Mouse (Mus musculus) hindbrain, postnatal 0 days (tissue): ENCODE measurements at regions not wholly inside any gene's neighbourhood (a gene's known extent, or its start where the extent isn't known, plus 50 kb on each side); places are given as distances from the start of the nearest gene placed in this dataset.

ENCODE experiments used
- ATAC-seq: fragments of 200-750 bp; cut with Nextera tagmentation; 2 replicates; pipeline ENCODE4 v1.8.0; 2017; ENCODE audit warnings: mild to moderate bottlenecking, moderate TSS enrichment, moderate library complexity
- DNase-seq: peaks from one replicate; pipeline ENCODE4 v3.0.0-alpha.2; 2015; ENCODE audit warnings: low spot score
- H3K27ac ChIP-seq: fragments of 300-500 bp; sonication (generic); 2 replicates; pipeline ENCODE4 v1.5.1; 2014; ENCODE audit warnings: mild to moderate bottlenecking
- H3K27me3 ChIP-seq: fragments of 300-500 bp; sonication (generic); 2 replicates; pipeline ENCODE4 v1.6.1; 2014; ENCODE audit warnings: low read length, mixed read lengths; ENCODE audit not compliant: insufficient read depth
- H3K36me3 ChIP-seq: fragments of 300-500 bp; sonication (generic); 2 replicates; pipeline ENCODE4 v1.6.1; 2014; ENCODE audit warnings: low read length, mixed read lengths; ENCODE audit not compliant: insufficient read depth
- H3K4me1 ChIP-seq: fragments of 300-500 bp; sonication (generic); 2 replicates; pipeline ENCODE4 v1.6.1; 2014; ENCODE audit warnings: antibody characterized with exemption, low read length, mixed read lengths; ENCODE audit not compliant: insufficient read depth
- H3K4me2 ChIP-seq: fragments of 300-500 bp; sonication (generic); 2 replicates; pipeline ENCODE4 v1.6.1; 2014; ENCODE audit warnings: low read depth, mild to moderate bottlenecking, low read length, moderate library complexity, mixed read lengths
- H3K4me3 ChIP-seq: fragments of 300-500 bp; sonication (generic); 2 replicates; pipeline ENCODE4 v1.5.1; 2014; ENCODE audit warnings: low read length
- H3K9ac ChIP-seq: fragments of 300-500 bp; sonication (generic); replicated peaks from 2 replicates; pipeline ENCODE4 v1.6.1; 2014; ENCODE audit warnings: mild to moderate bottlenecking, low read length, moderate library complexity, mixed read lengths
- H3K9me3 ChIP-seq: fragments of 300-500 bp; sonication (generic); 2 replicates; pipeline ENCODE4 v1.6.1; 2016; ENCODE audit warnings: low read length, mixed read lengths
- CTCF ChIP-seq: IDR thresholded peaks from 2 replicates; pipeline ENCODE4 v1.5.1; 2016; ENCODE audit warnings: antibody characterized with exemption, control low read depth, low read depth
- WGBS: fragments of 180-500 bp; shearing (Covaris S2); extraction: QIAGEN DNeasy Blood & Tissue Kit; methylation state at CpG from one replicate; pipeline ENCODE4 v1.1.7; 2014; 5-methylcytosine and 5-hydroxymethylcytosine counted together

DNA sequence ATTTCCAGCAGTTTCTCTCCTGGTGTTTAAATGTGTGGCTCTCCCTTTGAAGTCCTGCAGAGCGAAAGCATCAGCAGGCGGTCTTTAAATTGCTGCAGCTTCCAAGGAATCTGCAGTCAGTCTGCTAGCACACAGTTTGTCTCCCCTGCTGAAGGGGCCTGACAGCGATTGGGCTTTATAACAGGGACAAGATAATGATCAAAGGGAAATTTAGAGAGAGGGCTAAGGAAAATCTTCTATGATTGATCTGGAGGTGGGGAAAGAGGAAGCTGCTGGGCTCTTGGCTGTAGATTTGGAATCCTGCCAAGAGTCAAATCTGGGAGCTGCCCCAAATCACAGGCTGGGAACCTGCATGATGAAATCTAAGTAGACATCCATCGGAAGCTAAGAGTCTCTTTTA lies 1348.8 kb downstream of the Gsdmc2 start:
- Histone ChIP-seq H3K9ac (no peak overlapping the region), H3K27me3 (no peaks in the 10 kb centered on the region), H3K4me1 (peaks cover 6% of the 10 kb centered on the region; the same call in 1 of the 2 replicates), H3K27ac (no peak overlapping the region), H3K9me3 (no peaks in the 10 kb centered on the region), H3K36me3 (no peaks in the 10 kb centered on the region), H3K4me2 (0 out of 2 replicates have a peak overlapping the region, but pooled peaks have one; percentile 1), H3K4me3 (no peak overlapping the region)
- ATAC-seq (0 out of 2 replicates have a peak, but pooled peaks have one; percentile 7), DNase-seq (peak; percentile 70)
- WGBS: 14% methylated on average over 4 of the region's 4 CpGs
- no peak for TF ChIP-seq CTCF

DNA sequence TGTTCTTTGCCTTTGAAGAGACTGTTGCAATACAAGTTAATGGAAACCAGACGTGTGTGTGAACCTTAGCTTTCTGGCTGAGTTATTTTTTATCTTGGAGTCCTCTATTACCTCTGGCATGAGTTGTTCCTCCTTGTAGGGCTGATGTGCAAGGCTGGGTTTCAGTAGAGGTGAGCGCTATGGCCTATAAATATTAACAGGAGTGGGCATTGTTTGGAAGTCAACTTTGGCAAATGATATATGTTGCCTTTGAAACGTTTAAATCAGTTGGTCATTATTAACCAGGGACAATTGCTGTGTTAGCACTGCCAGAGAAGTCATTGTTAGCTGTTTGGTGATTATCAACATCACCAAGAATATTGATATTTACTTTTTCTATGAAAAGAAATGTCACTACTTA lies 1352.6 kb downstream of the Gsdmc2 start:
- Histone ChIP-seq H3K4me3 (no peak overlapping the region), H3K9me3 (no peaks in the 10 kb centered on the region), H3K4me1 (peaks cover 6% of the 10 kb centered on the region; the same call in 1 of the 2 replicates), H3K27ac (no peak overlapping the region), H3K9ac (no peak overlapping the region), H3K4me2 (no peak overlapping the region), H3K27me3 (no peaks in the 10 kb centered on the region), H3K36me3 (no peaks in the 10 kb centered on the region)
- ATAC-seq (no peak), DNase-seq (no peak)
- TF ChIP-seq CTCF: no peak
- 69% methylated on average over 3 of the region's 3 CpGs for WGBS

DNA sequence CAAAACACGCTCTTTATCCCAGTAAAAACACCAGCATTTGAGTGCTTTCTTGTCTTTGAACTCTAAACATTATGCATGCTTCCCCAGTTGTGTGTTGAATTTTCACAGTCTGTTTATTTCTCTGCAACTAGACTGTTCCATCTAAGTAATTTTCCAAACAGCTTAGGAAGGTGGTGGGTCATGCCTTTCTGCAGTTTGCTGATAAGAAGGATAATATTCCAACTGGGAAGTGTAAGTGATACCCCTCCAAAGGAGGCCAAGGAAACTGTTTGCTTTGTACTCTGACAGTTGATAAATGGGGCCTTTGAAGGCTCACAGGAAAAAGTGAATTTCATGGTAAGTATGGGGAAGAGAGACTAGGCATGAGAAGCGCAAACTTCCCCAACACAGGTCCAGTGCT lies 1354.4 kb downstream of the Gsdmc2 start:
- no peak overlapping the region for H3K9ac ChIP-seq
- ATAC-seq (no peak), DNase-seq (no peak)
- H3K9me3 ChIP-seq: no peaks in the 10 kb centered on the region
- no peaks in the 10 kb centered on the region for H3K4me1 ChIP-seq
- H3K27me3 ChIP-seq: no peaks in the 10 kb centered on the region
- no peak overlapping the region for H3K4me3 ChIP-seq
- H3K4me2 ChIP-seq: no peak overlapping the region
- WGBS: 85% methylated on average over 2 of the region's 2 CpGs
- H3K27ac ChIP-seq: no peak overlapping the region
- no peaks in the 10 kb centered on the region for H3K36me3 ChIP-seq
- no peak for TF ChIP-seq CTCF

DNA sequence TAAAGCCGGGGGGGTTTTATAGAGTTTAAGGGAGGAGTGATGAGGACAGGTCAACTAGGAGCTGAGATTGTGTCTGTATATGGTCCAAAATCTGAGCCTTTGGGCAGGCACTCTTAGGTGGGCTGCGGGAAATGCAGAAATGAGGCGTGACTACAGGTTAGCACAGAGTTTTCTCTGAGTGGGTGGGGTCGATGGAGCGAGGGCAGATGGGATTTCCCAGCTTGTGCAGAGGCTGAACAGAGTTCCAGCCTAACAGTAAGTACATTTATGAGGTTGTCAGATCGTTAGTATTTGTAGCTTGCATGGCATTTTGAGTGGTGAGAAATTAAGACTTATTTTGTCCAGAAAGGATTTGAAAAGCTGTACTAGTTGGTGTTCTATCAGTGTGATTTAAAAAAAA lies 1358.4 kb downstream of the Gsdmc2 start:
- WGBS: 87% methylated on average over 6 of the region's 6 CpGs
- Histone ChIP-seq H3K9me3 (no peaks in the 10 kb centered on the region), H3K27ac (no peak overlapping the region), H3K4me2 (no peak overlapping the region), H3K4me3 (no peak overlapping the region), H3K4me1 (no peaks in the 10 kb centered on the region), H3K9ac (no peak overlapping the region), H3K27me3 (no peaks in the 10 kb centered on the region), H3K36me3 (no peaks in the 10 kb centered on the region)
- no peak for ATAC-seq
- no peak for TF ChIP-seq CTCF
- no peak for DNase-seq

DNA sequence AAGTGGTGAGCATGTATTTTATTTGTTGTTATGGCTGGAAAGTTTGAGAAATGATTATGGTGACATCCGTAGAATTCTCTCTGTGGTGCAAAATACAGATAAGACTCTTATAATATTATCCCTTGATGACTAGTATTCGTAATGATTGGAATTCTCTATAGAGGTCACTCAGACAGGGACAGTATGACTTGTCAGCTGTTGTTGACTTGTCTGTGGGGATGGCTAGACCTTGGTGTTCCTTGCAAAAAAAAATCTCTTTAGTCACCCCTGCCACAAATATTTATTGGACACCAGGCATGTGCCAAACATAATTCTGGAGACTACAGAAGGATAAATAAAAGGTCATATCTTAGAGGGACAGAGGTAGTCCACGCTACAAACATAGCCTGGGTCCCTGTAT lies 1360.6 kb downstream of the Gsdmc2 start:
- H3K36me3 ChIP-seq: no peaks in the 10 kb centered on the region
- H3K9ac ChIP-seq: no peak overlapping the region
- no peak overlapping the region for H3K4me3 ChIP-seq
- ATAC-seq: no peak
- no peak for DNase-seq
- H3K27me3 ChIP-seq: no peaks in the 10 kb centered on the region
- no peak for TF ChIP-seq CTCF
- WGBS: 96% methylated on average over 3 of the region's 3 CpGs
- no peaks in the 10 kb centered on the region for H3K4me1 ChIP-seq
- H3K27ac ChIP-seq: no peak overlapping the region
- H3K9me3 ChIP-seq: no peaks in the 10 kb centered on the region
- H3K4me2 ChIP-seq: no peak overlapping the region

DNA sequence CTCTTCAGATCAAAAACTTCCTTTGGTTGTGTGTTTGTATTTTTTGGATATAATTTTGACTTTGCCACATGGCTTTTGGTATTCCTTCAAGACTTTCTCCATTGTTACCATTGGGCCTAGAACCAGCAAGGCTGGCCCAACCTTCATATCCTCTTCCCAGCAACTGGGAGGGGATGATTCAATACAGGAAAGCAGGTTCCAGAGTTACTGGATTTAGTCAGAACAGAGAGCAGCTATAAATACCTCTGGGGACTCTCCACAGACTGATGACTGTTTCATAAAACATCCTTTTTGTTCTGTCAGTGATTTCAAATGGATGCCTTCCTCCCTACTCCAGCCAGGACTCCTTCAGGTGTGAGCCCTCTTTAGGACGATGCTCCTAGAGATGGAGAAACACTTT lies 1361.4 kb downstream of the Gsdmc2 start:
- Histone ChIP-seq H3K9ac (no peak overlapping the region), H3K4me3 (no peak overlapping the region), H3K4me2 (no peak overlapping the region), H3K9me3 (no peaks in the 10 kb centered on the region), H3K27ac (no peak overlapping the region), H3K27me3 (no peaks in the 10 kb centered on the region), H3K36me3 (no peaks in the 10 kb centered on the region), H3K4me1 (no peaks in the 10 kb centered on the region)
- DNase-seq: no peak
- TF ChIP-seq CTCF: no peak
- ATAC-seq: no peak
- 89% methylated on average over 1 of the region's 1 CpGs for WGBS

DNA sequence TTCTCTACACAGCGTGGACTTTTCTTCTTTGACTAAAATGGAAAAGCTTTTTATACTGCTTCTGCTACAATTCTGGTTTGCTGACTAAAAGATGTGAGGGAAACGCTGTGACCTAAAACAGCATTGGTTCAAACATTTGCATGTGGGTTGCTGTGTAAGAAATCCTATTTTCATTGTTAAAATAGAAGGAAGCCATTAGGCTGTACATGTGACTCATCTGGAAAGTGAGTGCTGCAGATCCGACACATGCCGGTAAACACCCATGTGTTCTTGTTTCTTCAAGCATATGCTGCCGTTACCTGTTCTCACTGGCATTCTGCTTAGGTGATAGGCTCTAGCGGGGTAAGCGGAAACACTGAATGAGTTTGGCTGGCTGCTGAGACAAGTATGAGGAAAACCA lies 1362.6 kb downstream of the Gsdmc2 start:
- 80% methylated on average over 7 of the region's 7 CpGs for WGBS

More for the DNA sequence above, 1362.6 kb downstream of the Gsdmc2 start:
- Histone ChIP-seq H3K4me3 (no peak overlapping the region), H3K4me2 (no peak overlapping the region), H3K9me3 (no peaks in the 10 kb centered on the region), H3K9ac (no peak overlapping the region), H3K27me3 (no peaks in the 10 kb centered on the region), H3K4me1 (no peaks in the 10 kb centered on the region), H3K27ac (no peak overlapping the region), H3K36me3 (no peaks in the 10 kb centered on the region)
- no peak for DNase-seq
- ATAC-seq: no peak
- TF ChIP-seq CTCF: no peak
